Mouse (Mus musculus) heart, postnatal 0 days (tissue): ENCODE measurements at regions not wholly inside any gene's neighbourhood (a gene's known extent, or its start where the extent isn't known, plus 50 kb on each side); places are given as distances from the start of the nearest gene placed in this dataset.

ENCODE experiments used
- ATAC-seq: fragments of 200-750 bp; cut with Nextera tagmentation; 2 replicates; pipeline ENCODE4 v1.8.0; 2017; ENCODE audit warnings: low read depth, moderate number of reproducible peaks, moderate library complexity; ENCODE audit not compliant: insufficient read depth
- DNase-seq: peaks from one replicate; pipeline ENCODE4 v3.0.0-alpha.2; 2016; ENCODE audit warnings: low spot score
- H3K27ac ChIP-seq: fragments of 300-500 bp; sonication (generic); 2 replicates; pipeline ENCODE4 v1.5.1; 2014; ENCODE audit warnings: low read depth, mild to moderate bottlenecking
- H3K27me3 ChIP-seq: fragments of 300-500 bp; sonication (generic); 2 replicates; pipeline ENCODE4 v1.6.1; 2014; ENCODE audit warnings: low read length, mixed read lengths; ENCODE audit not compliant: control insufficient read depth, insufficient read depth
- H3K36me3 ChIP-seq: fragments of 300-500 bp; sonication (generic); replicated peaks from 2 replicates; pipeline ENCODE4 v1.6.1; 2014; ENCODE audit warnings: low read length, mixed read lengths; ENCODE audit not compliant: control insufficient read depth, insufficient read depth
- H3K4me1 ChIP-seq: fragments of 300-500 bp; sonication (generic); 2 replicates; pipeline ENCODE4 v1.6.1; 2014; ENCODE audit warnings: antibody characterized with exemption; ENCODE audit not compliant: control insufficient read depth, insufficient read depth
- H3K4me2 ChIP-seq: fragments of 300-500 bp; sonication (generic); 2 replicates; pipeline ENCODE4 v1.6.1; 2014; ENCODE audit warnings: low read depth, mild to moderate bottlenecking, low read length, moderate library complexity
- H3K4me3 ChIP-seq: fragments of 300-500 bp; sonication (generic); 2 replicates; pipeline ENCODE4 v1.5.1; 2014; ENCODE audit warnings: low read depth, low read length
- H3K9ac ChIP-seq: fragments of 300-500 bp; sonication (generic); replicated peaks from 2 replicates; pipeline ENCODE4 v1.6.1; 2014; ENCODE audit warnings: low read depth, low read length, mixed read lengths
- H3K9me3 ChIP-seq: fragments of 300-500 bp; sonication (generic); replicated peaks from 2 replicates; pipeline ENCODE4 v1.6.1; 2016; ENCODE audit warnings: low read length; ENCODE audit not compliant: control insufficient read depth
- CTCF ChIP-seq: IDR thresholded peaks from 2 replicates; pipeline ENCODE4 v1.5.1; 2016; ENCODE audit warnings: antibody characterized with exemption, control low read depth, low read depth
- EP300 ChIP-seq: IDR thresholded peaks from 2 replicates; pipeline ENCODE4 v1.6.1; 2016; ENCODE audit warnings: antibody characterized with exemption, low read depth
- whole genome bisulfite sequencing: fragments of 180-500 bp; shearing (Covaris S2); extraction: QIAGEN DNeasy Blood & Tissue Kit; methylation state at CpG from one replicate; pipeline ENCODE4 v1.1.7; 2014; 5-methylcytosine and 5-hydroxymethylcytosine counted together

DNA sequence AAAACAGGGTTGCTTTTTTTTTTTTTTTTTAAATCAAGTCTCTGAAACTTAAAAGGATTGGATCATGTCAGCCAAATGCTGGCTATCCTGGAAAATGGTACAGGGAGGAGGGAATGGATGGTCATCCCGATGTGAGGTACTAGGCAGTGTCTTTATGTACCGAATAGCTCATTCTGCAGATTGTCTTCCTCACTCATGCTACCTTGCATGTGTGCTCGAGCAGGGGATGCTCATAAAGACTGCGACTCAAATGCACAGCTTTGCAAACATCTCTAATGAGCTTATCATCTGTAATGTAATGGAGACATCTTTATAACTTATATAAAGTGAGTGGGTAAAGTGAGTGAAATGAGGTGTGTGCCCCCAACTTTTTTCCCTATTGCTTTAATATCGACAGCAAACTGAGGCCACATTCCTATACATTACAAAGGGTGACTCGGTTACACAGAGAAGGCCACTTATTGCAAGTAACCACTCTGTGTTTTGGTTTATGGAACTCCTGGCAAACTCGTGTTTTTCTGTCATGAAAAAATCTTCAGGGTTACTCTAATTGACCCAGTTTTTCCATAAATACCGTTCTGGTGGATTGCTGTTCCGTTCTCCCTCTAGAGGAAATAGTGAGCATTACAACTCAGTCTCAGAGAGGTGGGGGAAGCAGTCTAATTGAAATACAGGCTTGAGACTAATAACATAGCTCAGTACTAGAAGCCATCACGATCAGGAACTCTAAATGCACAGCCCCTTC, 319.4 kb upstream of the Dcn start:
- Histone ChIP-seq H3K27ac (no peak overlapping the region), H3K27me3 (no peaks in the 10 kb centered on the region), H3K36me3 (no peaks in the 10 kb centered on the region), H3K4me1 (no peaks in the 10 kb centered on the region), H3K9ac (no peak overlapping the region), H3K4me3 (no peak overlapping the region), H3K9me3 (no peaks in the 10 kb centered on the region), H3K4me2 (no peak overlapping the region)
- 53% methylated on average over 10 of the region's 10 CpGs for WGBS
- TF ChIP-seq CTCF (peak; percentile 75), EP300 (no peak)
- DNase-seq (peak; percentile 45), ATAC-seq (no peak)

GRCm38 (mm10) chr10:97160892-97161291, 318.5 kb upstream of the Dcn start:
- DNase-seq, result no peak
- no peaks in the 10 kb centered on the region for H3K36me3 ChIP-seq
- H3K27ac ChIP-seq, result no peak overlapping the region
- no peaks in the 10 kb centered on the region for H3K4me1 ChIP-seq
- 5% methylated on average over 2 of the region's 2 CpGs for WGBS
- no peaks in the 10 kb centered on the region for H3K9me3 ChIP-seq
- no peak for ATAC-seq
- no peak overlapping the region for H3K4me3 ChIP-seq
- TF ChIP-seq CTCF (no peak), EP300 (no peak)
- H3K27me3 ChIP-seq, result no peaks in the 10 kb centered on the region
- no peak overlapping the region for H3K9ac ChIP-seq
- H3K4me2 ChIP-seq, result no peak overlapping the region

GRCm38 (mm10) chr10:97178468-97178867, 300.9 kb upstream of the Dcn start:
- H3K9me3 ChIP-seq, result no peaks in the 10 kb centered on the region
- ATAC-seq, result no peak

GRCm38 (mm10) chr10:97189696-97190095, 289.7 kb upstream of the Dcn start:
- ATAC-seq, result no peak
- no peak overlapping the region for H3K27ac ChIP-seq
- no peaks in the 10 kb centered on the region for H3K9me3 ChIP-seq
- no peak overlapping the region for H3K9ac ChIP-seq
- no peaks in the 10 kb centered on the region for H3K4me1 ChIP-seq
- H3K36me3 ChIP-seq, result no peaks in the 10 kb centered on the region
- no peaks in the 10 kb centered on the region for H3K27me3 ChIP-seq
- no peak overlapping the region for H3K4me3 ChIP-seq
- no peak for TF ChIP-seq EP300
- no peak for TF ChIP-seq CTCF
- DNase-seq, result no peak
- H3K4me2 ChIP-seq, result no peak overlapping the region

More at GRCm38 (mm10) chr10:97178468-97178867, 300.9 kb upstream of the Dcn start:
- no peak for TF ChIP-seq EP300
- DNase-seq, result no peak
- no peak overlapping the region for H3K4me3 ChIP-seq
- no peak overlapping the region for H3K27ac ChIP-seq
- WGBS, result 69% methylated on average over 3 of the region's 3 CpGs
- no peak overlapping the region for H3K4me2 ChIP-seq
- no peaks in the 10 kb centered on the region for H3K36me3 ChIP-seq
- H3K4me1 ChIP-seq, result no peaks in the 10 kb centered on the region
- no peak overlapping the region for H3K9ac ChIP-seq
- no peaks in the 10 kb centered on the region for H3K27me3 ChIP-seq

GRCm38 (mm10) chr10:97211238-97211695, 268.1 kb upstream of the Dcn start:
- H3K27ac ChIP-seq, result no peak overlapping the region
- WGBS, result 88% methylated on average over 4 of the region's 4 CpGs
- ATAC-seq, result no peak

More at GRCm38 (mm10) chr10:97211238-97211695, 268.1 kb upstream of the Dcn start:
- no peak for DNase-seq
- Histone ChIP-seq H3K9me3 (no peaks in the 10 kb centered on the region), H3K4me1 (no peaks in the 10 kb centered on the region), H3K27me3 (no peaks in the 10 kb centered on the region), H3K4me3 (no peak overlapping the region), H3K36me3 (no peaks in the 10 kb centered on the region), H3K4me2 (no peak overlapping the region), H3K9ac (no peak overlapping the region)
- TF ChIP-seq EP300 (no peak), CTCF (no peak)
